Mouse (Mus musculus) testis, adult 2 months (tissue): ENCODE measurements around the gene Slc25a20. TPM values are rescaled to one million over a fixed set of nuclear protein-coding genes. Genes with fewer than 3 reads are reported as not detected.
"Not testable (repeated sequence)": the region's sequence is repeated elsewhere in the genome, so short reads cannot be mapped to it uniquely, and the experiment has no call there.

ENCODE experiments used
- H3K27ac ChIP-seq: fragments of 200-500 bp; 2 replicates; pipeline ENCODE4 v1.5.1; 2012; ENCODE audit warnings: low read depth, low read length; ENCODE audit not compliant: control insufficient read depth, insufficient read depth
- H3K27me3 ChIP-seq: fragments of 200-500 bp; 2 replicates; pipeline ENCODE4 v1.6.1; 2012; ENCODE audit warnings: mild to moderate bottlenecking, low read length, moderate library complexity; ENCODE audit not compliant: control insufficient read depth, insufficient read depth
- H3K36me3 ChIP-seq: fragments of 200-500 bp; 2 replicates; pipeline ENCODE4 v1.6.1; 2012; ENCODE audit warnings: mild to moderate bottlenecking, low read length; ENCODE audit not compliant: control insufficient read depth, insufficient read depth
- H3K4me1 ChIP-seq: fragments of 200-500 bp; 2 replicates; pipeline ENCODE4 v1.6.1; 2012; ENCODE audit warnings: low read length; ENCODE audit not compliant: control insufficient read depth, insufficient read depth
- H3K4me3 ChIP-seq: fragments of 200-500 bp; 2 replicates; pipeline ENCODE4 v1.5.1; 2012; ENCODE audit warnings: low read depth, mild to moderate bottlenecking, low read length, moderate library complexity, mixed read lengths; ENCODE audit not compliant: control insufficient read depth
- CTCF ChIP-seq: fragments of 200-500 bp; IDR thresholded peaks from 2 replicates; pipeline ENCODE4 v1.5.1; 2012; ENCODE audit warnings: low read depth, mild to moderate bottlenecking, inconsistent platforms, low read length, moderate library complexity; ENCODE audit not compliant: control insufficient read depth, insufficient read depth, insufficient replicate concordance
- POLR2A ChIP-seq: fragments of 200-500 bp; IDR thresholded peaks from 2 replicates; pipeline ENCODE4 v1.6.1; 2012; ENCODE audit warnings: low read depth, mild to moderate bottlenecking, inconsistent platforms, low read length, moderate library complexity; ENCODE audit not compliant: control insufficient read depth
- polyA plus RNA-seq: library from polyadenylated mRNA; depleted of rRNA; stranded (reverse); fragments of >200 nt; gene quantifications from 2 replicates; pipeline ENCODE4 v1.2.3, GENCODE M21; 2012

Gene Slc25a20
- polyA plus RNA-seq, 1 experiment, result 19.7 TPM

DNA sequence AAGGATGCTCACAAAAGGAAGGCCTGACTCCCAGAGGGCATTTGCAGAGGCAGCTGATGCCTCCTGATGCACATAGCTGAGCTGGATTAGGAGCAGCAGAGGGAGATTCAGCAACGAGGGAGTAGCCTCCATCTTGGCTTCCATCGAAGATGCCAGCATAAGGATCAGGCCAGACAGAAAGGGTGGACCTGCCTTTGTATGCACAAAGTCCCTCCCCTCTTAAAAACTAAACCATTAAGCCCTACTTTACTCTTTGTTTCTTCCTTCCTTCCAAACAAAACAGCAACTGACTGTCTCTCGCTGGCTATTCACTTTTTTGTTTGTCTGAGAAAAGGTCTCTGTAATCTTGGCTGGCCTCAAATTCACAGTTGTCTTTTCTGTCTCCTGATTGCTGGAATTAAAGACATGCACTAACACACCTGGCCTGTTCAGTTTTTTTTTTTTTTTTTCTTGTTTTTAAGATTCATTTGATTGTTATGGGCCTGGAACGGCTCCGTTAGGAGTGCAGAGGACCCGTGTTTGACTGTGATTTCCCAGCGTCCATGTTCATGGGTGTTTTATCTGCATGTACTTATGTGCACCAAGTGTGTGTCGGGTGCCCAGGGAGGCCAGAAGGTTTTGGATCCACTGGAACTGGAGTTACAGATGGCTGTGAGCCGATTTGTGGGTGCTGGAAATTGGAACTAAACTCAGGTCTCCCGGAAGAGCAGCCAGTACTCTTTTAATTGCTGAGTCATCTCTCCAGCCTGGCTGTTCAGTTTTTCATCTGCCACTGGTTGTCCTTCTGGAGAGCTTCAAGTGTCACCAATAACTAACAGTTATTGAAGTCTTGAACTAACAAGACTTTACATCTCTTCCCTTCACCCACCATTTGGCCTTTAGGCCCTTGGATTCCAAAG, 7.1 kb upstream of the Slc25a20 start:
- Histone ChIP-seq H3K4me3 (no peak overlapping the region), H3K27ac (no peak overlapping the region), H3K36me3 (no peaks in the 10 kb centered on the region), H3K27me3 (no peaks in the 10 kb centered on the region), H3K4me1 (peaks cover 4% of the 10 kb centered on the region; the same call in 1 of the 2 replicates)
- TF ChIP-seq CTCF (no peak), POLR2A (no peak)

DNA sequence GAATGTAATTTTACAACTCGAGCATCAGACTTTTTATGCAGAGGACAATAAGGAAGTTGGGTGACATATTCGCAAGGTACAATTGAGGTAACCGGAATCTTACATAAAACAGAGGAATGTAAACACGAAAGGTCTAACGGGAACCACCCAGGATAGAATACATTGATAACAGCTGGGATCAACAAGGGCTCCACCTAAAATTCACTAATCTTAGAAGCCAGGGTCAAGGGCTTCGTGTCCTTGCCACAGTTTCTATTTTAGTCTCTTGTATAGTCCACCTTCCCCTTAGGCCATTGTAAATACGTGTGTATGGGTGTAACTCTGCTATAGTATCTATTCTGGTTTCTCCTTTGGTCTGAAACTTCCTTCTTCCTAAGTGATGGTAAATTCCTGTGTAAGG, 6.0 kb upstream of the Slc25a20 start:
- not testable (repeated sequence) for H3K27me3 ChIP-seq, H3K27ac ChIP-seq, H3K4me1 ChIP-seq, H3K36me3 ChIP-seq, H3K4me3 ChIP-seq

DNA sequence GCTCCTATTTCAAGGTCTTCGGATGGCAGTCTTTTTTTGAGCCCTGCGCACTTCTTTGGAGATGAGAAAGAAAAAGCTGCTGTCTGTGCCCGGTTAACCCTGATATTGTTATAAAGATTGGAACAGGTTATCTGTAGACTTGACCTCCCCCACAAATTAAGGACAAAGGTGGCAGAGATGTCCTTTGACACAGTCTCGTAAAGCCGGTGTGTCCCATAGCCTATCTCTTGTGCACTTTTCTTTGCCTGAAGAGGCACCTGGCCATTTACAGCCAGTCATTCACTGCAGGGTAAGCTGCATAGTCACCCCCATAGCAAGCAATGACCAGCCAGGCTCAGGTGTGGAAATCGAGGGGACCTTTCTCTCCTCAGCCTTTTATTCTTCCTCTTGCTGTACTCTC, 772 bp downstream of the Slc25a20 start:
- peak overlapping the region; percentile 98 for H3K4me3 ChIP-seq
- no peak overlapping the region for H3K27ac ChIP-seq
- no peaks in the 10 kb centered on the region for H3K27me3 ChIP-seq
- H3K4me1 ChIP-seq, result peaks cover 8% of the 10 kb centered on the region
- no peaks in the 10 kb centered on the region for H3K36me3 ChIP-seq
- TF ChIP-seq CTCF (no peak), POLR2A (no peak)

DNA sequence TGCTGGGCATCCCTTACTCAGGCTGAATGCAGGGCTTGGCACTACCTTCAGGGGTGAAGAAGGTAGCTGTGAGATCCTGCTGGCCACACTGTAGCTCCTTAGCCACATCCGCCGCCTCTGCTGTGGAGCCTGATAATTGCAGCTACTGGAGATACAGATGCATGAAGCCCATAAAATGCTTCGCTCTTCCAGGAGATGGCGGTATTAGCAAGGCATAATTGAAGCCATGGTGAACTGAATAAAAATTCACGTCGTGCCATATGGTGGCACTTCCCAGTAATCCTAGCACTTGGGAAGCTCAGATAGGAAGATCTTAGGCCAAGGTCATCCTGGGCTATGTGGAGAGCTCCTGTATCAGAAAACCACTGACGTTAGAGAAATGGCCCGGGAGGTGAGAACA, 8.0 kb downstream of the Slc25a20 start:
- H3K27ac ChIP-seq, result no peak overlapping the region
- H3K4me3 ChIP-seq, result no peak overlapping the region
- H3K27me3 ChIP-seq, result no peaks in the 10 kb centered on the region
- TF ChIP-seq POLR2A (no peak), CTCF (no peak)
- no peaks in the 10 kb centered on the region; the same call in 1 of the 2 replicates for H3K36me3 ChIP-seq
- H3K4me1 ChIP-seq, result no peaks in the 10 kb centered on the region

DNA sequence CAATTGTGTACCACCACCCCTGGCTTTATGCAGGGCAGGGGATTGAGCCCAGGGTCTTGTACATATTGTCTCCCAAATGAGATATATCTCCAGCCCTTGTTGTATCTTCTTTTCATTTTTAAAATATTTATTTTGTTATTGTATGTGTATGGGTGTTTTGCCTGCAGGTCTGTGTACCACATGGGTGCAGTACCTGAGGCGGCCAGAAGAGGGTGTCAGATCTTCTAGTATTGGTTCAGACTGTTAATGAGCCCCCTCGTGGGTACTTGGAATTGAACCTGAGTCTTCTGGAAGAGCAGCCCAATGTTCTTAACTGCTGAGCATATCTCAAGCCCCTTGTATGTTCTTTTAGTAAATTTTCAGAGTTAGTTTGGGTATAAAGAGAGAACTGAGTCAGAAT, 11.3 kb downstream of the Slc25a20 start:
- Histone ChIP-seq H3K4me1 (no peaks in the 10 kb centered on the region), H3K36me3 (no peaks in the 10 kb centered on the region; the same call in 1 of the 2 replicates), H3K27me3 (no peaks in the 10 kb centered on the region), H3K4me3 (no peak overlapping the region), H3K27ac (no peak overlapping the region)
- no peak for TF ChIP-seq POLR2A
- peak; percentile 43; the same call in 1 of the 2 replicates for TF ChIP-seq CTCF

DNA sequence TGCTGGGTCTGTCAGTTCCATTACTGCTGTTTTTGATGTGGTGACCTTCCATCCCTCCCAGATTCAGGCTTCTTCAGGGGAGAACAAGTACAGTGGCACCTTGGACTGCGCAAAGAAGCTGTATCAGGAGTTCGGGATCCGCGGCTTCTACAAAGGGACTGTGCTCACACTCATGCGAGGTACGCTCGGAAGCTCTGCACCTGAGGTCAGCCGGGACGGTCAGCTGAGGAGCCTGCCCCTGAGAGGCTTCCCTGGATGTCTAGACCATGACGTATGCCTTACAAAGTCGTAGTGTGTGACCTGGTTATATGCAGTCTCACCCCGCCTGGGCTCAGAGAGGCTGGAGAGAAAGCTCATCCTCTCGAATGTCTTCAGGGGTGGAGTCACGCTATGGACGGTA, 18.1 kb downstream of the Slc25a20 start:
- TF ChIP-seq POLR2A (no peak), CTCF (no peak)
- no peaks in the 10 kb centered on the region for H3K27me3 ChIP-seq
- H3K36me3 ChIP-seq, result peaks cover 1% of the 10 kb centered on the region; the same call in 1 of the 2 replicates
- H3K4me1 ChIP-seq, result no peaks in the 10 kb centered on the region; the same call in 1 of the 2 replicates
- no peak overlapping the region for H3K27ac ChIP-seq
- H3K4me3 ChIP-seq, result no peak overlapping the region

DNA sequence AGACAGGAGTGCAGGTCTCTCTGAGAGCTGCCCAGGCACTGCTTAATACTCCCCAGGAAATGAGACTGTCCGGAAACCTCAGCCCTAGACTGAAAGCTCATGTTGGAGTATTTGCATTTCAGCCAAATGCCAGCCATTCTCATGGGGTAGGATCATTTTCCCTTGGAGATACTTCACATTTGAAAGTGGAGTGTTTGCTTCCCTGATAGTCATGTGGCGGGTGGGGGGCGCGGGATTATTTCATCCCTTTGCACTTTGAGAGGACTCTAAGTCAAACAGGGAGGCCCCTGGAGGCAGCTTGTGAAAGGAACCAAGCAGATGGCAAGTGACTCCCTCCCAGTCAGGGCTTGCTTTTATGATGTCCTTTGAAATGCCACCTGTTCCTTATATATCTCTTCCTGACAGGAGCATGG, 24.6 kb downstream of the Slc25a20 start:
- Histone ChIP-seq H3K36me3 (peaks cover 1% of the 10 kb centered on the region; the same call in 1 of the 2 replicates), H3K4me3 (no peak overlapping the region)
- TF ChIP-seq POLR2A (no peak), CTCF (no peak)

DNA sequence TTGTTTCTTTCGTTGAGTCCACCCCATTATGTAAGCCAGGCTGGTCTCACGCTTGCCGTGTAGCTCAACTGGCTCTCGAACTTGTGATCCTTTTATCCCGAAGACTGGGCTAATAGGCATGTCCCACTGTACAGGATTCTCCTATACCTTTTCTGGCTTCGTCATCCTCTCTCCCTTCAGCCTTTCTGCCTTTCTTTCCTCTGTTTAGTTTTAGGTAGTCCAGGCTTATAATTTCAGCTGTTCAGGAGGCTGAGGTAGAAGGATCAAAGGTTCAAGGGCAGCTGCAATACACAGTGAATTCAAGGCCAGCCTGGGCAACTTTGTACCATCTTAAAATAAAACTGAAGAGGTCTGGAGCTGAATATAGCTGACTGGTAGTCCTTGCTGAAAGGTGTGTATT, 25.3 kb downstream of the Slc25a20 start:
- no peak overlapping the region; the same call in 1 of the 2 replicates for H3K27ac ChIP-seq
- H3K4me1 ChIP-seq, result peaks cover 8% of the 10 kb centered on the region

More for the DNA sequence above, 24.6 kb downstream of the Slc25a20 start:
- peaks cover 5% of the 10 kb centered on the region; the same call in 1 of the 2 replicates for H3K4me1 ChIP-seq
- no peak overlapping the region for H3K27ac ChIP-seq
- no peaks in the 10 kb centered on the region for H3K27me3 ChIP-seq

More for the DNA sequence above, 25.3 kb downstream of the Slc25a20 start:
- Histone ChIP-seq H3K4me3 (no peak overlapping the region), H3K27me3 (no peaks in the 10 kb centered on the region), H3K36me3 (peaks cover 1% of the 10 kb centered on the region; the same call in 1 of the 2 replicates)
- TF ChIP-seq CTCF, result no peak
- no peak for TF ChIP-seq POLR2A
